Mouse (Mus musculus): ENCODE data around the gene Olfr800. TPM values are rescaled to one million over a fixed set of nuclear protein-coding genes. Genes with fewer than 3 reads are reported as not detected.

Olfr800 gene
- polyA plus RNA-seq, 1 experiment from 2014 or later = not detected

DNA sequence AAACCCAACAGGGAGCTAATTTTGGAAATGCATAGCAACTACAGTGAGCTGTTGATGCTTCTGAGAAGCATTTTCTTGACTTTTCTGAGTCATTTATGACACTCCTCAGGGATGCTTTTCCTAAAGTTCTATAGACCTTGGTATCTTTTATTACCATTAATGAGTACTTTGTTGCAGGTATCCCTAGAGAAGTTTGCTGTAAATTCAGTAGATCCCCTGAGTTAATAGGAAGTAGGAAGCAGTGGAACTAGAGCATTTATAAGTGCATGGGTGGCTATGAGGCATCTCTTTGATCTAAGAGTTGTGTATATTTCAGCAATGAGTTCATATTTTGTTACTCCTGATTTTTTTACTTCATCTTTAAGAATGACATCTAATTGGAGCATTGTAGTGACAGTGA lies 45.4 kb downstream of the Olfr800 start, which contains the start of gene Olfr804:
Olfr804 (plus strand) TSS at position 301 of the 400 bp plus-strand sequence.
- no peaks in the 10 kb centered on the region for H3K27me3 ChIP-seq (replicated peaks; ENCODE audit: control insufficient read depth, insufficient read depth, low read length)
- H3K27ac ChIP-seq (ENCODE audit: low read depth, low read length) = no peak within 1 kb of the TSS
- H3K4me1 ChIP-seq (ENCODE audit: control insufficient read depth, insufficient read depth, low read depth, low read length) = no peaks in the 10 kb centered on the region
- H3K4me3 ChIP-seq (ENCODE audit: low read length) = no peak within 1 kb of the TSS
- H3K4me2 ChIP-seq (ENCODE audit: low read length) = no peak within 1 kb of the TSS
- no peaks in the 10 kb centered on the region for H3K36me3 ChIP-seq (ENCODE audit: control insufficient read depth, insufficient read depth, low read length)
- ATAC-seq = no peak
- H3K9ac ChIP-seq (ENCODE audit: low read depth, low read length) = no peak within 1 kb of the TSS
- H3K9me3 ChIP-seq (ENCODE audit: control insufficient read depth, low read length) = no peaks in the 10 kb centered on the region

Other genes starting within 250 kb of the Olfr800 start
- gene Olfr786, start 230.4 kb upstream of the Olfr800 start, polyA plus RNA-seq (2015; fragmentation: Nextera tagmentation; extraction: Ambion mirVana) = not detected in 2 replicates
- gene Olfr787, start 195.8 kb upstream of the Olfr800 start, polyA plus RNA-seq (2015; fragmentation: Nextera tagmentation; extraction: Ambion mirVana) = not detected in 2 replicates
- gene Olfr788, start 186.7 kb upstream of the Olfr800 start, polyA plus RNA-seq (2015; fragmentation: Nextera tagmentation; extraction: Ambion mirVana) = not detected in 2 replicates
- not detected in 2 replicates for gene Olfr789, start 172.9 kb upstream of the Olfr800 start, polyA plus RNA-seq (2015; fragmentation: Nextera tagmentation; extraction: Ambion mirVana)
- gene Olfr790, start 159.2 kb upstream of the Olfr800 start, polyA plus RNA-seq (2015; fragmentation: Nextera tagmentation; extraction: Ambion mirVana) = not detected in 2 replicates
- not detected in 2 replicates for gene Olfr791, start 135.9 kb upstream of the Olfr800 start, polyA plus RNA-seq (2015; fragmentation: Nextera tagmentation; extraction: Ambion mirVana)
- not detected in 2 replicates for gene Olfr792, start 118.5 kb upstream of the Olfr800 start, polyA plus RNA-seq (2015; fragmentation: Nextera tagmentation; extraction: Ambion mirVana)
- not detected in 2 replicates for gene Olfr794, start 90.0 kb upstream of the Olfr800 start, polyA plus RNA-seq (2015; fragmentation: Nextera tagmentation; extraction: Ambion mirVana)
- not detected in 2 replicates for gene Olfr796, start 45.1 kb upstream of the Olfr800 start, polyA plus RNA-seq (2015; fragmentation: Nextera tagmentation; extraction: Ambion mirVana)
- gene Olfr798, start 29.8 kb upstream of the Olfr800 start, polyA plus RNA-seq (2015; fragmentation: Nextera tagmentation; extraction: Ambion mirVana) = not detected in 2 replicates
- not detected in 2 replicates for gene Olfr799, start 20.2 kb upstream of the Olfr800 start, polyA plus RNA-seq (2015; fragmentation: Nextera tagmentation; extraction: Ambion mirVana)
- not detected in 2 replicates for gene Olfr801, start 16.2 kb downstream of the Olfr800 start, polyA plus RNA-seq (2015; fragmentation: Nextera tagmentation; extraction: Ambion mirVana)
- gene Olfr802, start 30.5 kb downstream of the Olfr800 start, polyA plus RNA-seq (2015; fragmentation: Nextera tagmentation; extraction: Ambion mirVana) = 0.02 TPM in 1 of 2 replicates, not detected in the other
- not detected in 2 replicates for gene Olfr803, start 36.6 kb downstream of the Olfr800 start, polyA plus RNA-seq (2015; fragmentation: Nextera tagmentation; extraction: Ambion mirVana)
- gene Olfr804, start 45.5 kb downstream of the Olfr800 start, polyA plus RNA-seq (2015; fragmentation: Nextera tagmentation; extraction: Ambion mirVana) = not detected in 2 replicates
- gene Olfr805, start 71.7 kb downstream of the Olfr800 start, polyA plus RNA-seq (2015; fragmentation: Nextera tagmentation; extraction: Ambion mirVana) = not detected in 2 replicates
- gene Olfr806, start 84.2 kb downstream of the Olfr800 start, polyA plus RNA-seq (2015; fragmentation: Nextera tagmentation; extraction: Ambion mirVana) = not detected in 2 replicates
- gene Olfr807, start 100.1 kb downstream of the Olfr800 start, polyA plus RNA-seq (2015; fragmentation: Nextera tagmentation; extraction: Ambion mirVana) = not detected in 2 replicates
- not detected in 2 replicates for gene Olfr808, start 107.8 kb downstream of the Olfr800 start, polyA plus RNA-seq (2015; fragmentation: Nextera tagmentation; extraction: Ambion mirVana)
- not detected in 2 replicates for gene Olfr809, start 116.9 kb downstream of the Olfr800 start, polyA plus RNA-seq (2015; fragmentation: Nextera tagmentation; extraction: Ambion mirVana)
- gene Olfr810, start 137.2 kb downstream of the Olfr800 start, polyA plus RNA-seq (2015; fragmentation: Nextera tagmentation; extraction: Ambion mirVana) = not detected in 2 replicates
- not detected in 2 replicates for gene Olfr811, start 146.7 kb downstream of the Olfr800 start, polyA plus RNA-seq (2015; fragmentation: Nextera tagmentation; extraction: Ambion mirVana)
- gene Olfr812, start 188.4 kb downstream of the Olfr800 start, polyA plus RNA-seq (2015; fragmentation: Nextera tagmentation; extraction: Ambion mirVana) = not detected in 2 replicates
- not detected in 2 replicates for gene Olfr813, start 197.7 kb downstream of the Olfr800 start, polyA plus RNA-seq (2015; fragmentation: Nextera tagmentation; extraction: Ambion mirVana)
- not detected in 2 replicates for gene Olfr814, start 222.2 kb downstream of the Olfr800 start, polyA plus RNA-seq (2015; fragmentation: Nextera tagmentation; extraction: Ambion mirVana)
- not detected in 2 replicates for gene Olfr815, start 248.2 kb downstream of the Olfr800 start, polyA plus RNA-seq (2015; fragmentation: Nextera tagmentation; extraction: Ambion mirVana)